Mouse (Mus musculus): ENCODE measurements around the gene Dapk1. TPM values are rescaled to one million over a fixed set of nuclear protein-coding genes. Genes with fewer than 3 reads are reported as not detected.

Dapk1 gene
- polyA plus RNA-seq, 1 experiment = 0.52 TPM

DNA sequence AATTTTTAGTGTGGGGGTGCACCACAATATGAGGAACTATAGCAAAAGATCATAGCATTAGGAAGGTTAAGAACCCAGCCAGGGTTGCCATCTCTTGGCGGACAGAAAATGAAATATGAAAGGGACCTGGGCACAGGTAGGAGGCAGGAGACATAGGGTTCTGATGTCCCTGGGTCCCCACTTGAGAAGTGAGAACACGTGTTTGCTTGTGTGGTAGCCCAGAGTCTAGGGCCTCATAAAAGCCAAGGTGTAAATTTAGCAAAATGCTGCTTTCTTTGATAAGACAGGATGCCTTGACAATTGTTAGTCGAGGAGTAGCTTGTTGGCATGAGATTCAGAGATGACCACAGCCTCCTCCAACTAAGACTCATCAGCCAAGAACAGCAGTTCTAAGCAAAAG is 143.0 kb downstream of the Dapk1 start:
- no peak overlapping the region for H3ac ChIP-seq (ENCODE audit: control insufficient read depth, insufficient read length)
- H3K79me2 ChIP-seq (ENCODE audit: control insufficient read depth, insufficient read depth) = no peaks in the 10 kb centered on the region
- no peak overlapping the region for H3K4me3 ChIP-seq
- no peaks in the 10 kb centered on the region for H3K36me3 ChIP-seq (ENCODE audit: control insufficient read depth, insufficient read depth)
- no peak for TF ChIP-seq USF1 (IDR thresholded peaks at IDR 0.05; ENCODE audit: low read depth)
- TF ChIP-seq TCF3 (IDR thresholded peaks at IDR 0.05; ENCODE audit: insufficient read length, low read depth) = no peak
- TF ChIP-seq TCF12 (IDR thresholded peaks at IDR 0.05; ENCODE audit: insufficient read depth, poor library complexity, severe bottlenecking) = no peak
- TF ChIP-seq E2F4 (IDR thresholded peaks at IDR 0.05; ENCODE audit: insufficient read depth) = no peak
- no peak for TF ChIP-seq SRF (IDR thresholded peaks at IDR 0.05; ENCODE audit: control insufficient read depth, insufficient read length, low read depth)
- TF ChIP-seq MYOD1 (IDR thresholded peaks at IDR 0.05; ENCODE audit: control insufficient read depth in 1 of 3, insufficient read length in 2 of 3, low read depth in 2 of 3) = no peak
- no peak for TF ChIP-seq POLR2A (IDR thresholded peaks at IDR 0.05; ENCODE audit: insufficient read length, low read depth)
- TF ChIP-seq REST (IDR thresholded peaks at IDR 0.05; ENCODE audit: insufficient read depth, insufficient read length) = no peak
- H3K4me2 ChIP-seq (ENCODE audit: low read depth) = no peak overlapping the region
- peaks cover 9% of the 10 kb centered on the region for H3K27me3 ChIP-seq (ENCODE audit: control insufficient read depth, insufficient read depth, insufficient read length)

DNA sequence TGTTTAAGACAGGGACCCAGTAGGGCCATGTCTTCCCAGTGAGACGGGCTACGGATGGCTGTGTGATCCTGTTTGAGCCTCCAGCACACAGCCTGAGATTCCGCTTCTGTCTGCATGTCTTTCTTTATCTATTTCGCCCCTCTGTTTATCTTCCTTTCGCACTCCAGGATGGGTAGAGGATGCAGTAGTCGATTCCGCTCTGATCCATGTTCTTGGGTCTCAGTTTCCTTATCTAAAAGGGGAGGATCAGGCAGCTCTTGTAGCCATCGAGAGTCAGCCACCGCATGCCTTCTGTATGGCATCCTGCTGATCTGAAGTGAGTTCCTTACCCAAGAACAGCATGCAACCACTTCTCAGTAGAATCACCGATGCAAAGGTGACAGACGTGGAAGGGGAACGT is 143.6 kb downstream of the Dapk1 start:
- no peak for TF ChIP-seq MYOG (IDR thresholded peaks at IDR 0.05; ENCODE audit: control insufficient read depth in 1 of 3, insufficient read depth in 1 of 3, insufficient read length in 2 of 3, low read depth in 2 of 3)
- TF ChIP-seq REST (IDR thresholded peaks at IDR 0.05; ENCODE audit: insufficient read depth, insufficient read length) = no peak
- no peak for TF ChIP-seq POLR2AphosphoS2 (IDR thresholded peaks at IDR 0.05; ENCODE audit: insufficient read length, low read depth)
- TF ChIP-seq MYOD1 (IDR thresholded peaks at IDR 0.05; ENCODE audit: control insufficient read depth in 1 of 3, insufficient read length in 2 of 3, low read depth in 2 of 3) = no peak
- no peak for TF ChIP-seq TCF12 (IDR thresholded peaks at IDR 0.05; ENCODE audit: insufficient read depth, poor library complexity, severe bottlenecking)
- TF ChIP-seq E2F4 (IDR thresholded peaks at IDR 0.05; ENCODE audit: insufficient read depth) = no peak
- TF ChIP-seq POLR2A (IDR thresholded peaks at IDR 0.05; ENCODE audit: insufficient read length, low read depth) = no peak
- no peak for TF ChIP-seq USF1 (IDR thresholded peaks at IDR 0.05; ENCODE audit: low read depth)
- TF ChIP-seq CEBPB (IDR thresholded peaks at IDR 0.05; ENCODE audit: insufficient read depth, poor library complexity, severe bottlenecking) = no peak
- no peak for TF ChIP-seq TCF3 (IDR thresholded peaks at IDR 0.05; ENCODE audit: insufficient read length, low read depth)
- no peak for TF ChIP-seq SRF (IDR thresholded peaks at IDR 0.05; ENCODE audit: control insufficient read depth, insufficient read length, low read depth)
- no peak for TF ChIP-seq MAX (IDR thresholded peaks at IDR 0.05; ENCODE audit: low read depth)
- Histone ChIP-seq H3K4me2 (ENCODE audit: low read depth) (no peak overlapping the region), H3K27me3 (ENCODE audit: control insufficient read depth, insufficient read depth, insufficient read length) (peaks cover 9% of the 10 kb centered on the region), H3ac (ENCODE audit: control insufficient read depth, insufficient read length) (no peak overlapping the region), H3K79me2 (ENCODE audit: control insufficient read depth, insufficient read depth) (no peaks in the 10 kb centered on the region), H3K4me3 (no peak overlapping the region), H3K36me3 (ENCODE audit: control insufficient read depth, insufficient read depth) (no peaks in the 10 kb centered on the region)

DNA sequence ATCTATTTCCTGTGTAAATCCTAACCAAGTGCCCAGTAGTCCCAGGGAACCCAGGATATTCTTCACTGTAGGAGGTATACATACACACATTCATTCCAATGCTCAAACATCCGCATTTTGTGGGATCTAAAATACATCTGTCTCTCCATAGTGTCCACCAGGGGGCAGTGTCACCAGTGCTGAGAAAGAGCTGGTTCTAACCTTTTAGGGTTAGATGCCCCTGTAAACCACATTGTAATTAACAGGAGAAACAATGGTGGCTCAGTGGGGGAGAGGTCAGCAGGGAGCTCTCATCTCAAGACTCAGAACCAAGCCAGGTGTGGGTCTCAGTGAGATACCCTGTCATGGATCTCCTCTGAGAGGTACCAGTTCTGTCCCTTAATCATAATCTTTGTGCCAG is 144.5 kb downstream of the Dapk1 start:
- no peaks in the 10 kb centered on the region for H3K36me3 ChIP-seq (ENCODE audit: control insufficient read depth, insufficient read depth)
- TF ChIP-seq REST (IDR thresholded peaks at IDR 0.05; ENCODE audit: insufficient read depth, insufficient read length) (no peak), TCF12 (IDR thresholded peaks at IDR 0.05; ENCODE audit: insufficient read depth, poor library complexity, severe bottlenecking) (no peak), MYOD1 (IDR thresholded peaks at IDR 0.05; ENCODE audit: control insufficient read depth in 1 of 3, insufficient read length in 2 of 3, low read depth in 2 of 3) (no peak), MYOG (IDR thresholded peaks at IDR 0.05; ENCODE audit: control insufficient read depth in 1 of 3, insufficient read depth in 1 of 3, insufficient read length in 2 of 3, low read depth in 2 of 3) (no peak)

DNA sequence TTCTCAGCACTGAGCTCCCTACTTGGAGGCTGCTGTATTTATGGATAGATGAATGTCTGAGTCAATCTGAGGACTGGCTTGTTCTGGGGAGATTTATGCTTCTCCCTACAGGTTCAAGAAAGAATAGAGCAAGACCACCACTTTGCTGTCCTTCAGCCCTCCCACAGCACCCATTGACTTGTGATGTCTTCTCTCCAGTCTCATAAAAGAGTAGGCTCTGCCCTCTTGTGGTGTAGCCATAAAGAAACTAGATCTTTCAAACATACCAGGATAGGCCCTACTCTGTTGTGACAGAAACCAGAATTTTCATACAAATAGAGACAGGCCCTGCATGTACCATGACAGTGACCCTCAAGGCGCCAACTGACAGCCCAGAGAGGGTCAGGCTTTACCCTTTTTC is 145.5 kb downstream of the Dapk1 start:
- no peak overlapping the region for H3ac ChIP-seq (ENCODE audit: control insufficient read depth, insufficient read length)
- H3K27me3 ChIP-seq (ENCODE audit: control insufficient read depth, insufficient read depth, insufficient read length) = peaks cover 6% of the 10 kb centered on the region
- no peaks in the 10 kb centered on the region for H3K36me3 ChIP-seq (ENCODE audit: control insufficient read depth, insufficient read depth)
- H3K4me3 ChIP-seq = no peak overlapping the region
- no peaks in the 10 kb centered on the region for H3K79me2 ChIP-seq (ENCODE audit: control insufficient read depth, insufficient read depth)
- TF ChIP-seq TCF12 (IDR thresholded peaks at IDR 0.05; ENCODE audit: insufficient read depth, poor library complexity, severe bottlenecking) (no peak), MYOG (IDR thresholded peaks at IDR 0.05; ENCODE audit: control insufficient read depth in 1 of 3, insufficient read depth in 1 of 3, insufficient read length in 2 of 3, low read depth in 2 of 3) (no peak), REST (IDR thresholded peaks at IDR 0.05; ENCODE audit: insufficient read depth, insufficient read length) (no peak), MYOD1 (IDR thresholded peaks at IDR 0.05; ENCODE audit: control insufficient read depth in 1 of 3, insufficient read length in 2 of 3, low read depth in 2 of 3) (no peak), POLR2AphosphoS2 (IDR thresholded peaks at IDR 0.05; ENCODE audit: insufficient read length, low read depth) (no peak), TCF3 (IDR thresholded peaks at IDR 0.05; ENCODE audit: insufficient read length, low read depth) (no peak), SRF (IDR thresholded peaks at IDR 0.05; ENCODE audit: control insufficient read depth, insufficient read length, low read depth) (no peak)
- no peak overlapping the region for H3K4me2 ChIP-seq (ENCODE audit: low read depth)

More for the DNA sequence above, 144.5 kb downstream of the Dapk1 start:
- Histone ChIP-seq H3K79me2 (ENCODE audit: control insufficient read depth, insufficient read depth) (no peaks in the 10 kb centered on the region), H3K4me3 (no peak overlapping the region), H3ac (ENCODE audit: control insufficient read depth, insufficient read length) (no peak overlapping the region), H3K27me3 (ENCODE audit: control insufficient read depth, insufficient read depth, insufficient read length) (peaks cover 9% of the 10 kb centered on the region), H3K4me2 (ENCODE audit: low read depth) (no peak overlapping the region)

DNA sequence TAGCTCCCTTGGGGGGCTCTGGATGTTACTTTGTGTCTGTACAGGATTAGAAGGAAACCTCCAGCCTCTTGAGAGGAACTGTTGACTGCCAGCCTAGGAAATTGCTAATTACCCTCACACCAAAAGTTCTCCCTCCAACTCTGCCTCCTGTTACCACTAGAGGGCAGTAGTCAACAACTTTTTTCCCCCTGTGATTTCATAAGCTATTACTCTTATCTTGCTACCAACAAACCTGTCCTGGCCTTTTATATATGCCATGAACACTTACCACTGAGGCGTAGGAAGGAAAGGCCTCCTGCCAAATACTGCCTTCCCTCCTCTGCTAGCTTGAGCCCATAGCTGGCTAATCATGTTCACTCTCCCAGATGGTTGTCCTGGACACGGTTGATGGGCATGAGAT is 146.8 kb downstream of the Dapk1 start:
- no peaks in the 10 kb centered on the region for H3K79me2 ChIP-seq (ENCODE audit: control insufficient read depth, insufficient read depth)
- H3K4me2 ChIP-seq (ENCODE audit: low read depth) = no peak overlapping the region
- no peaks in the 10 kb centered on the region for H3K27me3 ChIP-seq (ENCODE audit: control insufficient read depth, insufficient read depth, insufficient read length)
- no peak for TF ChIP-seq USF1 (IDR thresholded peaks at IDR 0.05; ENCODE audit: low read depth)
- H3K4me3 ChIP-seq = no peak overlapping the region
- H3K36me3 ChIP-seq (ENCODE audit: control insufficient read depth, insufficient read depth) = no peaks in the 10 kb centered on the region
- H3ac ChIP-seq (ENCODE audit: control insufficient read depth, insufficient read length) = no peak overlapping the region
